Mouse (Mus musculus): ENCODE measurements around the gene Grik4. TPM values are rescaled to one million over a fixed set of nuclear protein-coding genes. Genes with fewer than 3 reads are reported as not detected.

Gene Grik4
- total RNA-seq, 1 experiment = 0.22 TPM

DNA sequence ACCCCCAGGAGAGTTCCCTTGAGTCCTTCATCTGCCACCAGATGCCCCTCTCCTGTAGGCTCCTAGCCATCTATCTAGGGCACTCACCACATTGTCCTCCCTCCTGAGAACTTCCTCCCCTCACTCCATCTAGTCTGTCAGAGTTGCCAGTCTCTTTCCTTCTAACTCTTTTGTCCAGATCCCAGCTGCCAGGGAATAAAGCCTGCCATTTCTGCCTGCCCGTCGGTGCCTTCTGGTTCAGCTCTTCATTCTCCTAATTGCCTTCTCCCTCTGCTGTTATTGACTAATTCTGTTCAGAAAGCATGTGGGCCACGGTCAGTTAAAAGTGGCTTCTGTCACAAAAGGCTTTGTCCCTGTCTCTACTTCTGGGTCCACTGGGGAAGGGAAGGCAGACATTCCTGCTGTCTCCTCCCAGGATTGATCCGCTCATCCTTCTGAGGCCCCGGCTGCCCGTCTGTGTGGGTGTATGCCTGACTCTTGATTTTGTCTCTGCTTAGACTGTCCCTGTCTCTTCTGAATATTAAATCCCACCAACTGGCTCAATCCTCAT is 318.0 kb downstream of the Grik4 start:
- TF ChIP-seq CHD2 (IDR thresholded peaks at IDR 0.05; ENCODE audit: low read depth, low read length) (no peak), MAFK (IDR thresholded peaks at IDR 0.05; ENCODE audit: insufficient read depth, low read depth, low read length) (no peak), ZC3H11A (IDR thresholded peaks at IDR 0.05; ENCODE audit: borderline replicate concordance, low read depth, low read length) (no peak), ZNF384 (IDR thresholded peaks at IDR 0.05; ENCODE audit: low read depth, low read length) (no peak), HCFC1 (IDR thresholded peaks at IDR 0.05; ENCODE audit: borderline replicate concordance, insufficient read depth, low read length) (no peak)
- Histone ChIP-seq H3K9me3 (ENCODE audit: control insufficient read depth, insufficient read depth, low read depth, low read length) (no peaks in the 10 kb centered on the region), H3K9ac (ENCODE audit: insufficient read depth, low read depth, low read length, poor library complexity, severe bottlenecking) (no peak overlapping the region), H3K36me3 (ENCODE audit: control insufficient read depth, insufficient read depth, low read length, poor library complexity, severe bottlenecking) (no peaks in the 10 kb centered on the region), H3K4me1 (ENCODE audit: control insufficient read depth in 2 of 2, insufficient read depth in 2 of 2, low read length in 2 of 2, poor library complexity in 1 of 2) (no peaks in the 10 kb centered on the region), H3K4me3 (ENCODE audit: insufficient read depth in 1 of 2, low read depth in 1 of 2, low read length in 2 of 2, poor library complexity in 1 of 2, severe bottlenecking in 1 of 2) (no peak overlapping the region), H3K27ac (ENCODE audit: insufficient read depth, low read depth, low read length, poor library complexity, severe bottlenecking) (no peak overlapping the region)
- DNase-seq (ENCODE audit: low read depth, low spot score) = no peak
- in situ Hi-C loops (cut with MboI; ENCODE audit: low sequenced_read_pairs in 2 of 2, unreplicated experiment in 2 of 2) = no loop called here

DNA sequence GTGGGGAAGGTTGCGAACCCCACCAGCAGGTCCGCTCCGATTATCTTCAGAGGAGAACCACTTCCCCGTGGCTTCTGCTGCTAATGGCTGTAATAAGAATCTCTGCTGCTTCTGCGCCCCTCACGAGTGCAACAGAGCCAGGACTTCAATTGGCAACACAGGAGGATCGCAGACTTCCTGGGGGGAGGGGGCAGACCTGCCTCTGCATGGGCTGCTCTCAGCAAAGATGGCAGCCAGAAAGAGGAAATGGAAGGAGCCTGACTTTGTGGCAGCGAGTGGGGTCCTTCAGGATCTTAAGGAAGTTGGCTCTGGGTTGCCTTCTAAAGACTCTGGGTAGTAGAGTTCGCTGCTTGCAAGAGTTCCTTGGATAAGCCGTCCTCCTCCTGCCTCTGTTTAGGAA is 329.9 kb downstream of the Grik4 start:
- in situ Hi-C loops (cut with MboI; ENCODE audit: low sequenced_read_pairs in 2 of 2, unreplicated experiment in 2 of 2) = no loop called here
- no peak overlapping the region for H3K27ac ChIP-seq (ENCODE audit: insufficient read depth, low read depth, low read length, poor library complexity, severe bottlenecking)
- no peak for DNase-seq (ENCODE audit: low read depth, low spot score)

DNA sequence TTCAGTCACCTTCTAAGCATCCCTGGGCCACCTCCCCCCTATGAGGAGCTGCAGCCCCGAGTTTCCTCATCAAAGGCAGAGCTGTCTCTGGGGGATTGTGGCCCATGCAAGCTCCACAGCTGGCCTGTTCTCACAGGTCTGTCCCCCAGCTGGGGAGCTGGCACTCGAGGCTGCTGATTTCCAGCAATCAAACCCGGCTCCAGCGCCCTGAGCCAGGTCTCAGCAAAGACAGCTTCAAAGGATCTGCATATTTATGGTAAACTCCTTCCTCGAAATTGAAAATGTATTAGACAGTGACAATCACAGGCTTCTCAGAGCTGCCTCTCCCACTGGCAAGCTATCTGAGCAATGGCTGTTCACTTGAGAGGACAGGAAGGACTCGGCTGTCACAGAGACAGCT is 330.5 kb downstream of the Grik4 start:
- Histone ChIP-seq H3K27ac (ENCODE audit: insufficient read depth, low read depth, low read length, poor library complexity, severe bottlenecking) (no peak overlapping the region), H3K36me3 (ENCODE audit: control insufficient read depth, insufficient read depth, low read length, poor library complexity, severe bottlenecking) (no peaks in the 10 kb centered on the region), H3K4me1 (ENCODE audit: control insufficient read depth in 2 of 2, insufficient read depth in 2 of 2, low read length in 2 of 2, poor library complexity in 1 of 2) (no peaks in the 10 kb centered on the region), H3K4me3 (ENCODE audit: insufficient read depth in 1 of 2, low read depth in 1 of 2, low read length in 2 of 2, poor library complexity in 1 of 2, severe bottlenecking in 1 of 2) (no peak overlapping the region), H3K9ac (ENCODE audit: insufficient read depth, low read depth, low read length, poor library complexity, severe bottlenecking) (no peak overlapping the region), H3K9me3 (ENCODE audit: control insufficient read depth, insufficient read depth, low read depth, low read length) (no peaks in the 10 kb centered on the region)
- in situ Hi-C loops (cut with MboI; ENCODE audit: low sequenced_read_pairs in 2 of 2, unreplicated experiment in 2 of 2) = no loop called here
- TF ChIP-seq CHD2 (IDR thresholded peaks at IDR 0.05; ENCODE audit: low read depth, low read length) (no peak), HCFC1 (IDR thresholded peaks at IDR 0.05; ENCODE audit: borderline replicate concordance, insufficient read depth, low read length) (no peak), ZNF384 (IDR thresholded peaks at IDR 0.05; ENCODE audit: low read depth, low read length) (no peak), MAFK (IDR thresholded peaks at IDR 0.05; ENCODE audit: insufficient read depth, low read depth, low read length) (no peak), ZC3H11A (IDR thresholded peaks at IDR 0.05; ENCODE audit: borderline replicate concordance, low read depth, low read length) (no peak)
- DNase-seq (ENCODE audit: low read depth, low spot score) = no peak

More for the DNA sequence above, 329.9 kb downstream of the Grik4 start:
- Histone ChIP-seq H3K9me3 (ENCODE audit: control insufficient read depth, insufficient read depth, low read depth, low read length) (no peaks in the 10 kb centered on the region), H3K4me3 (ENCODE audit: insufficient read depth in 1 of 2, low read depth in 1 of 2, low read length in 2 of 2, poor library complexity in 1 of 2, severe bottlenecking in 1 of 2) (no peak overlapping the region), H3K4me1 (ENCODE audit: control insufficient read depth in 2 of 2, insufficient read depth in 2 of 2, low read length in 2 of 2, poor library complexity in 1 of 2) (no peaks in the 10 kb centered on the region), H3K9ac (ENCODE audit: insufficient read depth, low read depth, low read length, poor library complexity, severe bottlenecking) (no peak overlapping the region), H3K36me3 (ENCODE audit: control insufficient read depth, insufficient read depth, low read length, poor library complexity, severe bottlenecking) (no peaks in the 10 kb centered on the region)
- TF ChIP-seq ZC3H11A (IDR thresholded peaks at IDR 0.05; ENCODE audit: borderline replicate concordance, low read depth, low read length) = no peak
- no peak for TF ChIP-seq HCFC1 (IDR thresholded peaks at IDR 0.05; ENCODE audit: borderline replicate concordance, insufficient read depth, low read length)

DNA sequence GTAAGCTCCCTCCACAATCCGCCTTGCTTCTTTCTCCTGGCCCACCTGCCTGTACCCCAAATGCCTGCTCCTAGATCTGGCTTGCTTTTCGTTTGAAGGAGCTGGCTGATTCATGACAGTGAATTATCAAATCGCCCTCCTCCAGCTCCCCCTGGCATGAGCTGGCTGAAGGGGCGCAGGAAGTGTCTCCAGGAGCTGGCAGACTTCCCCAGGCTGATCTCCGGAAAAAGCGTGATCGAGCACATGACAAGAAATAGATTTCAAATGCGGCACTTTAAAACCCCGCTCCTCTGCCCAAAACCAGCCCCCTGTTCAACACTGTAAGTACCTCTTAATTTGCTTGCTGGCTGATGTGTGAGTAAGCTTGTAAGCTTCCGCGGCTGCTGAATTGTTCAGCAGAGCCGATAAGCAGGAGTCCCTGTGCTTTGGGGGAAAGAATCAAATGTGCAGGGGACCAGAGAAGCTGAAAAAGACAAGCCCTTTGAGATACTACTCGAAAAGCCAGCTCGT is 331.8 kb downstream of the Grik4 start:
- Histone ChIP-seq H3K36me3 (ENCODE audit: control insufficient read depth, insufficient read depth, low read length, poor library complexity, severe bottlenecking) (no peaks in the 10 kb centered on the region), H3K27ac (ENCODE audit: insufficient read depth, low read depth, low read length, poor library complexity, severe bottlenecking) (no peak overlapping the region), H3K4me1 (ENCODE audit: control insufficient read depth in 2 of 2, insufficient read depth in 2 of 2, low read length in 2 of 2, poor library complexity in 1 of 2) (no peaks in the 10 kb centered on the region), H3K9ac (ENCODE audit: insufficient read depth, low read depth, low read length, poor library complexity, severe bottlenecking) (no peak overlapping the region), H3K4me3 (ENCODE audit: insufficient read depth in 1 of 2, low read depth in 1 of 2, low read length in 2 of 2, poor library complexity in 1 of 2, severe bottlenecking in 1 of 2) (no peak overlapping the region), H3K9me3 (ENCODE audit: control insufficient read depth, insufficient read depth, low read depth, low read length) (no peaks in the 10 kb centered on the region)
- TF ChIP-seq MAFK (IDR thresholded peaks at IDR 0.05; ENCODE audit: insufficient read depth, low read depth, low read length) (no peak), ZC3H11A (IDR thresholded peaks at IDR 0.05; ENCODE audit: borderline replicate concordance, low read depth, low read length) (no peak)
- in situ Hi-C loops (cut with MboI; ENCODE audit: low sequenced_read_pairs in 2 of 2, unreplicated experiment in 2 of 2) = no loop called here
- no peak for DNase-seq (ENCODE audit: low read depth, low spot score)

DNA sequence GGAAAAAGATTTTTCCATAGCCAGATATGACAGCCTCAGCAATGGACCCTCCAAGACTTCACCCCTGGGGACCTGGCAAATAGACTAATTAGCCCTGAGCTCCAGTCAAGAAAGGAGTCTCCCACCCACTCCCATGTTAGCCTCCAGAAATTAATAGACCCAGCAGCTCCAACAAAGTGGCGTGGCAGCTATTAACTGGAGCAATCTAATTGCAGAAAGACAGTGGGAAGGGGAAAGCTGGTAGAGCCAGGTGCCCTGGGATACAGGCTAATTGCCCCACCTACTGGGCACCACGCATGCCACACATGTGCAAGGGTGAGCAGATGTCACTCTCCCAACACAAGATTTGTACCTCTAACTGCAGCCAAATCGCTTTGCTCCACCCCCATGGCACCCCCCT is 342.8 kb downstream of the Grik4 start:
- in situ Hi-C loops (cut with MboI; ENCODE audit: low sequenced_read_pairs in 2 of 2, unreplicated experiment in 2 of 2) = no loop called here
- Histone ChIP-seq H3K4me1 (ENCODE audit: control insufficient read depth in 2 of 2, insufficient read depth in 2 of 2, low read length in 2 of 2, poor library complexity in 1 of 2) (no peaks in the 10 kb centered on the region), H3K9me3 (ENCODE audit: control insufficient read depth, insufficient read depth, low read depth, low read length) (no peaks in the 10 kb centered on the region), H3K9ac (ENCODE audit: insufficient read depth, low read depth, low read length, poor library complexity, severe bottlenecking) (no peak overlapping the region), H3K4me3 (ENCODE audit: insufficient read depth in 1 of 2, low read depth in 1 of 2, low read length in 2 of 2, poor library complexity in 1 of 2, severe bottlenecking in 1 of 2) (no peak overlapping the region), H3K27ac (ENCODE audit: insufficient read depth, low read depth, low read length, poor library complexity, severe bottlenecking) (no peak overlapping the region), H3K36me3 (ENCODE audit: control insufficient read depth, insufficient read depth, low read length, poor library complexity, severe bottlenecking) (no peaks in the 10 kb centered on the region)
- no peak for DNase-seq (ENCODE audit: low read depth, low spot score)
- no peak for TF ChIP-seq HCFC1 (IDR thresholded peaks at IDR 0.05; ENCODE audit: borderline replicate concordance, insufficient read depth, low read length)
- no peak for TF ChIP-seq ZC3H11A (IDR thresholded peaks at IDR 0.05; ENCODE audit: borderline replicate concordance, low read depth, low read length)
- TF ChIP-seq ZNF384 (IDR thresholded peaks at IDR 0.05; ENCODE audit: low read depth, low read length) = no peak
- no peak for TF ChIP-seq MAFK (IDR thresholded peaks at IDR 0.05; ENCODE audit: insufficient read depth, low read depth, low read length)
- TF ChIP-seq CHD2 (IDR thresholded peaks at IDR 0.05; ENCODE audit: low read depth, low read length) = no peak
